ENCODE assay signal across 14 mouse cellular contexts in genomic region chr19:56668991-56669390, GRCm38 (mm10). TPM values are rescaled to one million over a fixed set of nuclear protein-coding genes. Genes with fewer than 3 reads are reported as not detected.
DNase-seq lines count a peak whose midpoint lies in the region; ATAC-seq and TF ChIP-seq lines count a peak whose summit lies in the region.
"Had no signal": no experiment of that assay in that cellular context is flagged by ENCODE, and none has a peak within 500 bp of the region (broad histone marks: within the 10 kb centered on the region; RNA-seq: fewer than 3 reads in every experiment).

No protein-coding gene starts in this region.

- no peaks in the 10 kb centered on the region for H3K9me3 ChIP-seq in embryonic facial prominence, embryonic 15.5 days (replicated peaks)
- H3K9me3 ChIP-seq in lung, embryonic 16.5 days (ENCODE audit: control insufficient read depth, low read length), result no peaks in the 10 kb centered on the region
- H3K9me3 ChIP-seq in liver, embryonic 12.5 days (replicated peaks), result no peaks in the 10 kb centered on the region
- H3K9me3 ChIP-seq: intestine, embryonic 15.5 days; midbrain, embryonic 15.5 days had no signal

- H3K27me3 ChIP-seq in embryonic facial prominence, embryonic 15.5 days, result no peaks in the 10 kb centered on the region
- no peaks in the 10 kb centered on the region for H3K27me3 ChIP-seq in lung, embryonic 16.5 days (ENCODE audit: control insufficient read depth, insufficient read depth, low read depth, low read length)
- peaks cover 6% of the 10 kb centered on the region; the same call in 1 of the 2 replicates for H3K27me3 ChIP-seq in liver, embryonic 12.5 days (replicated peaks)
- H3K27me3 ChIP-seq: intestine, embryonic 15.5 days; midbrain, embryonic 15.5 days had no signal

- no peak overlapping the region for H3K4me3 ChIP-seq in gastrocnemius, adult 2 months
- no peak overlapping the region for H3K4me3 ChIP-seq in embryonic facial prominence, embryonic 15.5 days (replicated peaks)
- no peak overlapping the region for H3K4me3 ChIP-seq in lung, embryonic 16.5 days (ENCODE audit: low read length)
- no peak overlapping the region for H3K4me3 ChIP-seq in liver, embryonic 12.5 days
- H3K4me3 ChIP-seq: intestine, embryonic 15.5 days; midbrain, embryonic 15.5 days had no signal

- intact Hi-C loops in gastrocnemius, adult 2 months (cut with DNase I), result no loop called here

- no peaks in the 10 kb centered on the region for H3K36me3 ChIP-seq in embryonic facial prominence, embryonic 15.5 days
- H3K36me3 ChIP-seq in lung, embryonic 16.5 days (ENCODE audit: control insufficient read depth, insufficient read depth, low read length), result no peaks in the 10 kb centered on the region
- no peaks in the 10 kb centered on the region for H3K36me3 ChIP-seq in liver, embryonic 12.5 days
- H3K36me3 ChIP-seq: intestine, embryonic 15.5 days; midbrain, embryonic 15.5 days had no signal

- peak; percentile 60; the same call in 1 of the 2 replicates for ATAC-seq in embryonic facial prominence, embryonic 15.5 days (ENCODE audit: insufficient number of reproducible peaks, low FRiP score, low TSS enrichment, low read depth)
- ATAC-seq in lung, embryonic 16.5 days (ENCODE audit: low read depth), result peak; percentile 80
- ATAC-seq in liver, embryonic 12.5 days, result no peak
- ATAC-seq: intestine, embryonic 15.5 days; midbrain, embryonic 15.5 days had no signal

- H3K27ac ChIP-seq in gastrocnemius, adult 2 months, result no peak overlapping the region
- H3K27ac ChIP-seq in embryonic facial prominence, embryonic 15.5 days (replicated peaks), result no peak overlapping the region
- H3K27ac ChIP-seq in lung, embryonic 16.5 days (ENCODE audit: low read length), result peak overlapping the region; percentile 81
- H3K27ac ChIP-seq in liver, embryonic 12.5 days, result no peak overlapping the region
- H3K27ac ChIP-seq: intestine, embryonic 15.5 days; midbrain, embryonic 15.5 days had no signal

- H3K4me1 ChIP-seq in embryonic facial prominence, embryonic 15.5 days, result peaks cover 17% of the 10 kb centered on the region; the same call in 1 of the 2 replicates
- peaks cover 13% of the 10 kb centered on the region for H3K4me1 ChIP-seq in lung, embryonic 16.5 days (replicated peaks; ENCODE audit: control insufficient read depth, insufficient read depth, low read length)
- peaks cover 6% of the 10 kb centered on the region for H3K4me1 ChIP-seq in liver, embryonic 12.5 days
- H3K4me1 ChIP-seq: intestine, embryonic 15.5 days had no signal

- DNase-seq in gastrocnemius, adult 2 months, result peak; percentile 30
- DNase-seq in gastrocnemius, postnatal 25 days, result no peak
- DNase-seq in kidney, adult 18-20 months, result peak; percentile 61
- no peak for DNase-seq in ovary, postnatal 14 days (ENCODE audit: low spot score)
- no peak for DNase-seq in left cerebral cortex, adult 9 months (ENCODE audit: low spot score in 2 of 2)
- DNase-seq: adrenal gland, postnatal 25 days; cerebellum, postnatal 10 days; gastrocnemius, postnatal 36 days; liver had no signal

- 30% methylated on average over 7 of the region's 7 CpGs for WGBS in embryonic facial prominence, embryonic 15.5 days
- WGBS in lung, embryonic 16.5 days, result 29% methylated on average over 7 of the region's 7 CpGs
- 56% methylated on average over 7 of the region's 7 CpGs for WGBS in liver, embryonic 12.5 days (ENCODE audit: insufficient replicate concordance)

- no peak overlapping the region for H3K9ac ChIP-seq in embryonic facial prominence, embryonic 15.5 days
- H3K9ac ChIP-seq in lung, embryonic 16.5 days (ENCODE audit: low read length), result peak overlapping the region; percentile 11; the same call in 1 of the 2 replicates
- no peak overlapping the region for H3K9ac ChIP-seq in liver, embryonic 12.5 days
- H3K9ac ChIP-seq: intestine, embryonic 15.5 days; midbrain, embryonic 15.5 days had no signal

- no peak overlapping the region for H3K4me2 ChIP-seq in embryonic facial prominence, embryonic 15.5 days (replicated peaks)
- peak overlapping the region; percentile 10; the same call in 1 of the 2 replicates for H3K4me2 ChIP-seq in lung, embryonic 16.5 days (ENCODE audit: low read depth, low read length)
- no peak overlapping the region for H3K4me2 ChIP-seq in liver, embryonic 12.5 days
- H3K4me2 ChIP-seq: intestine, embryonic 15.5 days; midbrain, embryonic 15.5 days had no signal

- TF ChIP-seq CTCF in gastrocnemius, adult 2 months (IDR thresholded peaks at IDR 0.05), result no peak

RNA-seq across cellular contexts. Expression of gene Adrb1, which starts 53.0 kb away (rescaled TPM):
- total RNA-seq in gastrocnemius, adult 2 months (2021), result under 1 TPM; 0.11 to 0.13 TPM
- under 1 TPM; 0.08 to 0.27 TPM for total RNA-seq in gastrocnemius, postnatal 25 days (2021)
- polyA plus RNA-seq in embryonic facial prominence, embryonic 15.5 days (2015; fragmentation: Nextera tagmentation; extraction: Ambion mirVana), result 1.3 and 1.7 TPM in 2 replicates
- polyA plus RNA-seq in lung, embryonic 16.5 days (2015; fragmentation: Nextera tagmentation; extraction: Ambion mirVana), result 1.1 and 1.3 TPM in 2 replicates
- 0.20 and 0.24 TPM in 2 replicates for polyA plus RNA-seq in liver, embryonic 12.5 days (2016; fragmentation: Nextera tagmentation; extraction: Ambion mirVana)

Comparison
In these comparisons a context has a peak if more than half of its experiments do, and no peak if none do; other contexts are left out.
1. DNase-seq: peak in gastrocnemius, adult 2 months (single experiment) and kidney, adult 18-20 months (single experiment); none in gastrocnemius, postnatal 25 days (single experiment), ovary, postnatal 14 days (single experiment) and left cerebral cortex, adult 9 months (0 of 2).